Mouse (Mus musculus): Measurements from ENCODE around the gene Gm20388.

Gene Gm20388

GRCm38 (mm10) chr8:122155964-122156363 lies 2245.3 kb downstream of the Gm20388 start:
- no peak for DNase-seq (ENCODE audit: low read depth)

DNA sequence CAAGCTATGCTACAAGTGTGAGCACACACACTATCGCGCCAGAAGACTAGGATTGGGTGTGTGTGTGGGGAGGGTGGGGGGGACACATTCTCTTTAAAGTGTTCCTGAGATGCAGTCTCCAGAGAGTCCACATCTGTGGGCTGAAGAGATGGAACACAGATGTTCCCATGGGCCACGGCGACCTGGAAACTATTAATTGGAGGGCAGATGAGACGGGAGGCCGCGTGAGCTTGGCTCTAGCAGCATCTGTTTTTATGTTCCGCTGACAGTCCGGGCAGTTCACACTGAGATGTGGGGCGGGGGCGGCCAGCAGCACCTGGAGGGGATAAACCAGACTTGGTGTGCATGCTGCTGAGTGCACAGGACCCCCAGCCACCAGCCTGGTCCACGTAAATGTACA lies 2247.0 kb downstream of the Gm20388 start:
- no peak for DNase-seq (ENCODE audit: low read depth)

DNA sequence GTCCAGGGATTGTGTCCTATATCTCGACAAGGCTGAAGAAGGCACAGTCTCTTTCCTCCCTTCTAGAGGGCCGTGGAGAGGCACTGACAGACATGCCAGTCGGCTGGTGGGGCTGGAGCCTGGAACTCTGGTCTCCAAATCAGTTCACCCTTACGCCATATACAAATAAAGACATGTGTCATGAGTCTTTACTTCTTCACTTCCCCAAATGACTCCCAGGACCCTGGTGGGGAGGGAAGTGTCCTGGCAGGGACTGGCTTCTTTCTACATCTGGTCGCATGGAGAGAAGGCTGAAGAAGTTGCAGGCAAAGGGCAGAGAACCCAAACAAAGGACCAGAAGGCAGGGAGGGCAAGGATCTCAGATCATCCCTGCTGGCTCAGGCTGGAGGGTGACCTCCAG lies 2249.5 kb downstream of the Gm20388 start:
- DNase-seq (ENCODE audit: low read depth): no peak

GRCm38 (mm10) chr8:122162992-122163391 lies 2252.4 kb downstream of the Gm20388 start:
- DNase-seq (ENCODE audit: low read depth): peak; percentile 73

- DNase-seq (ENCODE audit: low read depth): peak; percentile 39
These were observed 2256.7 kb downstream of the Gm20388 start for GRCm38 (mm10) chr8:122167204-122167860.

- no peak for DNase-seq (ENCODE audit: low read depth)
These were observed 2258.8 kb downstream of the Gm20388 start for GRCm38 (mm10) chr8:122169446-122169845.

DNA sequence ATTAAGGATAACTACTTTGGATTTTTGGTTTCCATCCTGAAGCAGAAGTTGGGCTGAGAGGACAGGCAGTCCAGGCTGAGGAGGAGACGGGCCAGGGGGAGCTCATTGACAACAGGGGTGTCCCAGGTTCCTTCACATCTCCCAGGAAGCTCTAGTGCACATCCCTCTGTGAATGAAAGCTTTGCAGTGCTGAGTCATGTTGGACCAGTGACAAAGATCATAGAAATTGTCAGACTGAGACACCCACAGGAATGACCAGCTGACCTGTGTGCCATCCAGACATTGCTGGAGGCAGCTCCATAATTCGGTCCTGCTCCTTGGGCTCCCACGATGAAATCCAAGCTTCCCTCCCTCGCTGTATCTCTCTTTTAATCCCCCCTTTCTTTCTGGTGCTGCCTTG lies 2261.2 kb downstream of the Gm20388 start:
- DNase-seq (ENCODE audit: low read depth): peak; percentile 56

- peak; percentile 71 for DNase-seq (ENCODE audit: low read depth)
These were observed 2263.7 kb downstream of the Gm20388 start for GRCm38 (mm10) chr8:122174133-122174930.

DNA sequence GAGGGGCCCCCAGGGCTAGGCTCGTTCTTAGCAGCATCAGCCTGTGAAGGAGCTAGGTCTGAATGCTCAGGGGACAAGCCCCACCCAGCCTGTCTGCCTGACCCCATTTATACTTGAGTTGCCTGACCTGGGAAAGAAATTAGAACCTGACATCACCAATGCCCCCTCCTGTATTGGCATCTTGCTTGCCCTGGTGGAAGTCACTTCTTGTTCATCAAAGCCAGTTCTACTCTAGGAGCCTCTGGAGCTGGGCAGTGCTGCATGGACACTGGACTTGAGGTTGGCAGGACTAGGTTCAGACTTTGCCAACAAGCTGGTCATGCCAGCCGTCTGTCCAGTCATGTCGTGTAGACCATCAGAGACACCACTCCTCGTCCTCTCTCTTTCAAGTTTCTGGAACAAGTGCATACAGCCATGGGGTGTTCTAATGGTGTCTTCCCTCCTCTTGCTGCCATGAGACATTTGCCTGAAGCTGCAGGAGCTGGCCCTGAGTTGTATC lies 2267.8 kb downstream of the Gm20388 start:
- no peak for DNase-seq (ENCODE audit: low read depth)

GRCm38 (mm10) chr8:122179354-122179753 lies 2268.7 kb downstream of the Gm20388 start:
- DNase-seq (ENCODE audit: low read depth): peak; percentile 68

- DNase-seq (ENCODE audit: low read depth): no peak
These were observed 2269.5 kb downstream of the Gm20388 start for GRCm38 (mm10) chr8:122180116-122180515.

GRCm38 (mm10) chr8:122181414-122181813 lies 2270.8 kb downstream of the Gm20388 start:
- DNase-seq (ENCODE audit: low read depth): peak; percentile 84

DNA sequence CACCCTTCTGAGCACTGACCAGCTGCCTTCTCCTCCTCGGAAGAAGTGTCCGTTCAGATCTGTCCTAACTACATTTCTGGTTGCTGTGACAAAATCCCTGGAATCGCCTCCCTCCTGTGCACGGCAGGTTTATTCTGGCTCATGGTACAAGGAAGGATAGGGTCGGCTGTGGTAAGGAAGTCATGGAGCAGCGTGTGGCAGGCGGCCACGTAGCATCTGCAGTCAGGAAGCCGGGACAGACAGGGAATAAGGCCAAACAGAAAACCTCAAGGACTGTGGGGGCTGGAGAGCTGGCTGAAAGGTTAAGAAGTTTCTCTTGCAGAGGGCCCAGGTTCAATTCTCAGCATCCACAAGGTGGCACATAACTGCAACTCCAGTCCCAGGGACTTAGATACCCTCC lies 2271.3 kb downstream of the Gm20388 start:
- DNase-seq (ENCODE audit: low read depth): peak; percentile 72

- peak; percentile 91 for DNase-seq (ENCODE audit: low read depth)
These were observed 2275.8 kb downstream of the Gm20388 start for GRCm38 (mm10) chr8:122186363-122186974.

DNA sequence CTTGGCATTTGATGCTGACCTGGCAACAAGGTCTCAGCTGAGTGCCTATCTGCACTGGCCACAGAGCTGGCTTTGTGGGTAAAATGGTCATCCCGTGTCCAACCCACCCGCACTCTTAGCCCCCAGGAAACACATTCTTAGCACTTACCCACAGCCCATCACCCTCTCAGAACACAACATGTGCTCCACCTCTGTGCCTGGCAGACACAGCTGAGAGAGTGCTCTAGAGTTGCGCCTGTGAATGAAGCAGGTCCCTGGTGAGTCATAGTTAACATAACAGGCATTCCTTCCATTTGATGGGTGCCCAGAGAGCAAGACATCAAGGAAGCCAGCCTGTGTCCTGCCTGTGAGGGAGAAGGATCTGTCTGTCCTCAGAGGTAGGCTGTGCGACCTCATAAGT lies 2276.6 kb downstream of the Gm20388 start:
- DNase-seq (ENCODE audit: low read depth): peak; percentile 57

GRCm38 (mm10) chr8:122190349-122191053 lies 2279.9 kb downstream of the Gm20388 start:
- DNase-seq (ENCODE audit: low read depth): peak; percentile 55

DNA sequence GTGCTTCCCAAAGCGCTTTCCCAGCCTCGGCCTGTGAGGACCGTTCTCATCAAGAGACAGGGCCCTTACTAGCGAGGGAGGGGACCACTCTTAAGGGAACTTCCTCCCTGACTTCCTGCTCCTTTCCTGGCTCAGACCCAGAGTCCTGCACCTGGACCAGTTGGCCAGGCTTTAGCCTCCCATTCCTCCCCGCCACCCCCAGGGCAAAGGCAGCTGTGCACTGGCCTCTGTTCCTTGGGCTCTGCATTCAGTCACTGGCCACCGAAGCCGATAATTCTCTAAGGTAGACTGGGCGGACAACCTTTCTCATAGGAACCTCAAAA lies 2280.4 kb downstream of the Gm20388 start:
- no peak for DNase-seq (ENCODE audit: low read depth)

DNA sequence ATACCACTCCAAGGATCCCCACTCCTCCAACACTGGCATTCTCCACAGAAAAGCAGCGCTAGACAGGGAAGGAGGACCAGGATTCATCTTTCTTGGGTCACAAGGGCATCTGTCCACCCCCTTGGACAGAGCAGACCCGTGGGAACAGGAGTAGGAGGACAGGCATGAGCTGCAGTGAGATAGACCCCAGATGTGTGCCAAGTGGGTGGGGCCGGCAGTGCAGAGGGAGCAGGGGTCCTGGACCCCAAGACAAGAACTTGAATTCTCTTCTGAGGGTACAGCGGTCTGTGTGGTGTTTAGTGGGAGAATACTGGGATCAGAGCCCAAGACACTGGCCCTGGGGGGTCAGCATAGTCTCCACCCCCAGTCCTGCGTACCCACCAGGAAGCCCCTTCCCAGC lies 2282.1 kb downstream of the Gm20388 start:
- DNase-seq (ENCODE audit: low read depth): no peak

GRCm38 (mm10) chr8:122193521-122193920 lies 2282.9 kb downstream of the Gm20388 start:
- no peak for DNase-seq (ENCODE audit: low read depth)

- DNase-seq (ENCODE audit: low read depth): peak; percentile 76
These were observed 2283.8 kb downstream of the Gm20388 start for GRCm38 (mm10) chr8:122194396-122194795.

- DNase-seq (ENCODE audit: low read depth): no peak
These were observed 2286.7 kb downstream of the Gm20388 start for GRCm38 (mm10) chr8:122197342-122197741.

GRCm38 (mm10) chr8:122198378-122199025 lies 2287.9 kb downstream of the Gm20388 start:
- no peak for DNase-seq (ENCODE audit: low read depth)

Measured in NIH3T3 (cell line).